Mouse (Mus musculus): ENCODE measurements around the gene Dab1.

- TF ChIP-seq CTCF (IDR thresholded peaks at IDR 0.05; ENCODE audit: low read depth) = no peak
- TF ChIP-seq EP300 (IDR thresholded peaks at IDR 0.05; ENCODE audit: low read depth) = no peak
Measured at GRCm38 (mm10) chr4:104399106-104399730, 780.1 kb downstream of the Dab1 start.
